Mouse (Mus musculus) activated CD4-positive, CD25-positive, alpha-beta regulatory T cell, adult 9 weeks (primary cell): ENCODE results near the gene Lce3a. TPM values are rescaled to one million over a fixed set of nuclear protein-coding genes. Genes with fewer than 3 reads are reported as not detected.

Experiments
- polyA plus RNA-seq: library from polyadenylated mRNA; unstranded; fragments of 100-300 nt; shearing (Covaris generic); gene quantifications from one replicate; pipeline ENCODE4 v1.2.1, GENCODE M21; 2017

Lce3a gene
- polyA plus RNA-seq: not detected

GRCm38 (mm10) chr3:92926130-92926529 lies at the start of gene Lce3a:
Lce3a (minus strand) TSS chr3:92926230.

GRCm38 (mm10) chr3:92966761-92967160 lies 40.7 kb upstream of the Lce3a start, which contains the start of gene Lce3e:
Lce3e (plus strand) TSS chr3:92967061.

DNA sequence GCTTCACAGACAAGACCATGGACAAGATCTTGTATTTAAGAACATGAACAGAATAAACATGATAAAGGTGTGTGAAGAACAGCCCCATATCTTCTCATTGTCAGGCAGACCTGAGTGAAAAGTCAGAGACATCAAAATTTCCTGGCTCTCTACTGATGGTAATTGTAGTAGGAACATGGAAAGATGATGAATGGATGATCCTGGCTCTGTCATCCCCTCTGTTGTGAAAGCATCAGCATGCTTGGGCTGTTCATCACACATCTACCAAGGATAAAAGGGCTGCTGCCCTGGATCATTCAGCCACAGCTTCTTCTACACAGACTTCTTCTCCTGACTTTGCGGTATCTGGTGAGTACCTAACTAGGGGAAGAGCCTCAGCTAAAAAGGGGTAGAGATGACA lies 31.1 kb upstream of the Lce3a start, which contains the start of gene Lce3d:
Gene Lce3d, plus strand, starts transcription at position 301 of the 400 bp plus-strand sequence.

GRCm38 (mm10) chr3:92944186-92944585 lies 18.2 kb upstream of the Lce3a start, which contains the start of gene Lce3c:
Lce3c (plus strand) TSS chr3:92944486.

GRCm38 (mm10) chr3:92932679-92933078 lies 6.6 kb upstream of the Lce3a start, which contains the start of gene Lce3b:
Lce3b (plus strand) TSS chr3:92932979.

Other genes with a start within 250 kb of the Lce3a start
- not detected for gene Lce1c, start 247.0 kb downstream of the Lce3a start, polyA plus RNA-seq
- gene Lce1d, start 239.0 kb downstream of the Lce3a start, polyA plus RNA-seq: not detected
- not detected for gene Lce1e, start 217.2 kb downstream of the Lce3a start, polyA plus RNA-seq
- not detected for gene Lce1f, start 205.9 kb downstream of the Lce3a start, polyA plus RNA-seq
- gene Gm38119, start 187.1 kb downstream of the Lce3a start, polyA plus RNA-seq: not detected
- not detected for gene Lce1g, start 173.9 kb downstream of the Lce3a start, polyA plus RNA-seq
- gene Lce1h, start 161.2 kb downstream of the Lce3a start, polyA plus RNA-seq: not detected
- not detected for gene Lce1i, start 147.3 kb downstream of the Lce3a start, polyA plus RNA-seq
- gene Lce1j, start 135.7 kb downstream of the Lce3a start, polyA plus RNA-seq: not detected
- not detected for gene Lce1k, start 118.3 kb downstream of the Lce3a start, polyA plus RNA-seq
- not detected for gene Kprp, start 99.0 kb downstream of the Lce3a start, polyA plus RNA-seq
- not detected for gene Lce1l, start 74.9 kb downstream of the Lce3a start, polyA plus RNA-seq
- not detected for gene 2310050C09Rik, start 56.0 kb downstream of the Lce3a start, polyA plus RNA-seq
- not detected for gene Lce3b, start 6.7 kb upstream of the Lce3a start, polyA plus RNA-seq
- gene Lce3c, start 18.3 kb upstream of the Lce3a start, polyA plus RNA-seq: not detected
- not detected for gene Lce3d, start 31.2 kb upstream of the Lce3a start, polyA plus RNA-seq
- gene Lce3e, start 40.8 kb upstream of the Lce3a start, polyA plus RNA-seq: not detected
- not detected for gene Lce3f, start 66.0 kb upstream of the Lce3a start, polyA plus RNA-seq
- not detected for gene Crct1, start 89.5 kb upstream of the Lce3a start, polyA plus RNA-seq
- gene Lce1m, start 92.8 kb upstream of the Lce3a start, polyA plus RNA-seq: not detected
- gene Gm4858, start 142.6 kb upstream of the Lce3a start, polyA plus RNA-seq: 1.1 TPM
- gene Crnn, start 218.6 kb upstream of the Lce3a start, polyA plus RNA-seq: not detected